Mouse (Mus musculus): ENCODE data around the gene Helz. TPM values are rescaled to one million over a fixed set of nuclear protein-coding genes. Genes with fewer than 3 reads are reported as not detected.

Helz gene
- polyA plus RNA-seq, 1 experiment from 2014 or later = 3.3 TPM

DNA sequence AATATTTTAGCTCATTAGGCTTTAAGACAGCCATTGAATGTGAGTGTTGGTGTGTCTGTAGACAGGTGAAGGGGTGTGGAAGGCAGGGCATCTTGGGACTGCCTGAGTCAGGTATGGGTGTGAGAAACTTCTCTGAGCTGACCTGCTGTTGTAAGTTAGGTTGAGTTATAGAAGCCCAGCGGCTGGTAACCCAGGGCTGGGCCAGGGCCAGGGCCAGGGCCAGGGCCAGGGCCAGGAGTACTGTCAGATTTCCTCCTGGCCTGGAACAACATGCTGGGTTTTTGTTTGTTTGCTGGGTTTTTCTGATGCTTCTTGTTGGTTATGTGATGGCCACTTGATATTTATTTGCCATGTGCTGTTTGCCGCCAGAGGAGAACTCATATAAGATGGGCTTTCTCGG lies 76.9 kb downstream of the Helz start:
- Histone ChIP-seq H3K4me1 (ENCODE audit: insufficient read depth) (no peaks in the 10 kb centered on the region), H3K4me3 (ENCODE audit: low read depth, low read length) (no peak overlapping the region), H3K4me2 (ENCODE audit: low read depth, low read length) (no peak overlapping the region), H3K27me3 (ENCODE audit: insufficient read depth, low read length) (no peaks in the 10 kb centered on the region), H3K36me3 (replicated peaks; ENCODE audit: insufficient read depth, low read length) (peaks cover 43% of the 10 kb centered on the region), H3K9me3 (ENCODE audit: low read length) (no peaks in the 10 kb centered on the region), H3K9ac (replicated peaks) (no peak overlapping the region), H3K27ac (ENCODE audit: low read depth) (no peak overlapping the region)
- DNase-seq = no peak
- no peak for ATAC-seq
- TF ChIP-seq EP300 (IDR thresholded peaks at IDR 0.05; ENCODE audit: low read depth) (no peak), CTCF (IDR thresholded peaks at IDR 0.05; ENCODE audit: low read depth) (no peak)
- 93% methylated on average over 3 of the region's 3 CpGs for WGBS (ENCODE audit: insufficient replicate concordance)

- Histone ChIP-seq H3K9ac (replicated peaks) (no peak overlapping the region), H3K9me3 (ENCODE audit: low read length) (no peaks in the 10 kb centered on the region), H3K27ac (ENCODE audit: low read depth) (no peak overlapping the region), H3K27me3 (ENCODE audit: insufficient read depth, low read length) (no peaks in the 10 kb centered on the region), H3K4me1 (ENCODE audit: insufficient read depth) (no peaks in the 10 kb centered on the region), H3K4me2 (ENCODE audit: low read depth, low read length) (no peak overlapping the region), H3K4me3 (ENCODE audit: low read depth, low read length) (no peak overlapping the region), H3K36me3 (replicated peaks; ENCODE audit: insufficient read depth, low read length) (peaks cover 36% of the 10 kb centered on the region)
- no peak for TF ChIP-seq EP300 (IDR thresholded peaks at IDR 0.05; ENCODE audit: low read depth)
- no peak for DNase-seq
- no peak for ATAC-seq
- 78% methylated on average over 11 of the region's 11 CpGs for WGBS (ENCODE audit: insufficient replicate concordance)
Observed at GRCm38 (mm10) chr11:107625746-107626145, 78.0 kb downstream of the Helz start.

- Histone ChIP-seq H3K4me1 (ENCODE audit: insufficient read depth) (no peaks in the 10 kb centered on the region), H3K27me3 (ENCODE audit: insufficient read depth, low read length) (no peaks in the 10 kb centered on the region), H3K27ac (ENCODE audit: low read depth) (no peak overlapping the region), H3K36me3 (replicated peaks; ENCODE audit: insufficient read depth, low read length) (peaks cover 48% of the 10 kb centered on the region), H3K9me3 (ENCODE audit: low read length) (no peaks in the 10 kb centered on the region), H3K9ac (replicated peaks) (no peak overlapping the region), H3K4me2 (ENCODE audit: low read depth, low read length) (no peak overlapping the region), H3K4me3 (ENCODE audit: low read depth, low read length) (no peak overlapping the region)
- ATAC-seq = no peak
- 48% methylated on average over 4 of the region's 4 CpGs for WGBS (ENCODE audit: insufficient replicate concordance)
- peak; percentile 27 for DNase-seq
- no peak for TF ChIP-seq EP300 (IDR thresholded peaks at IDR 0.05; ENCODE audit: low read depth)
- peak; percentile 63 for TF ChIP-seq CTCF (IDR thresholded peaks at IDR 0.05; ENCODE audit: low read depth)
Observed at GRCm38 (mm10) chr11:107629504-107629903, 81.8 kb downstream of the Helz start.

DNA sequence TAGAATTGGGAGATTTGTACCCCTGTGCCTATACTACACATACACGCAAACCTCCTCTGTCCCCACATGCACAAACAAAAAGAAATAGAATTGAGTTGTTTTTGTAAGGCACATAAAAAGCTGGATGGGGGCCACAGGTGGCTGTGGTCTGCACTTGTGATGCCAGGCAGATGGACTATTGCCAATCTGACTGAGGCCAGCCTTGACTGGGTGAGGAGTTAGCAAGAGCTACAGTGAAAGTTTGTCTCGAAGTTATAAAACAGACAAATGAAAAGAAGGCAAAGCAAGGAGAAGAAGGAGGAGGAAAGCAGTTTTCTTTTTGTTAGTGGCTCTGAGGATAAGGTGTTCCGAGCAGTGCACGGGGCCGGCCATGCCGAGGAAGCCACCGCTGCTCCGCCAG lies 82.2 kb downstream of the Helz start:
- Histone ChIP-seq H3K4me3 (ENCODE audit: low read depth, low read length) (no peak overlapping the region), H3K36me3 (replicated peaks; ENCODE audit: insufficient read depth, low read length) (peaks cover 53% of the 10 kb centered on the region), H3K9ac (replicated peaks) (no peak overlapping the region), H3K27ac (ENCODE audit: low read depth) (no peak overlapping the region), H3K27me3 (ENCODE audit: insufficient read depth, low read length) (no peaks in the 10 kb centered on the region), H3K4me2 (ENCODE audit: low read depth, low read length) (no peak overlapping the region), H3K9me3 (ENCODE audit: low read length) (no peaks in the 10 kb centered on the region), H3K4me1 (ENCODE audit: insufficient read depth) (no peaks in the 10 kb centered on the region)
- WGBS (ENCODE audit: insufficient replicate concordance) = 92% methylated on average over 8 of the region's 8 CpGs
- TF ChIP-seq CTCF (IDR thresholded peaks at IDR 0.05; ENCODE audit: low read depth) (no peak), EP300 (IDR thresholded peaks at IDR 0.05; ENCODE audit: low read depth) (no peak)
- DNase-seq = no peak
- ATAC-seq = no peak

DNA sequence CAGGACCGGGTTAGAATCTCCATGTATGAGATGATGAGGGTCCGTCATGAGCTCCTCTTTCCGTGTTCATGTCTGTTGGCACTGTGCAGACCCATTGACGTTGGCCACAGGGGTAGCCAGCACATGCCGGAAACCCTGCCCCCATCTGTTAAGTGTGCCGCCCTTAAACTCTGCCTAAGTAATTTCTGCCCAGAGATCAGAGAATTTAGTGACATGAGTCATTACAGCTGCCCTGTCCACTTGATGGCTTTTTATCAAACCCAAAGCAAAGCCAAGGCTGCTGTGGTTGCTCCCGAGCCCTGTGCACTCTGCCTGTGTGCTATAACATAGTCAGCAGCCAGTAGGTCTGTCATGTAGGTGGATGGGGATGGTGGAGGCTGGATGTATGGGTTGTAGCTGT lies 83.4 kb downstream of the Helz start:
- peaks cover 55% of the 10 kb centered on the region for H3K36me3 ChIP-seq (replicated peaks; ENCODE audit: insufficient read depth, low read length)
- no peak for DNase-seq
- H3K4me3 ChIP-seq (ENCODE audit: low read depth, low read length) = no peak overlapping the region
- ATAC-seq = no peak
- H3K9me3 ChIP-seq (ENCODE audit: low read length) = no peaks in the 10 kb centered on the region
- H3K4me2 ChIP-seq (ENCODE audit: low read depth, low read length) = no peak overlapping the region
- 83% methylated on average over 7 of the region's 7 CpGs for WGBS (ENCODE audit: insufficient replicate concordance)
- H3K9ac ChIP-seq (replicated peaks) = no peak overlapping the region
- TF ChIP-seq CTCF (IDR thresholded peaks at IDR 0.05; ENCODE audit: low read depth) (no peak), EP300 (IDR thresholded peaks at IDR 0.05; ENCODE audit: low read depth) (no peak)
- no peaks in the 10 kb centered on the region for H3K4me1 ChIP-seq (ENCODE audit: insufficient read depth)
- no peaks in the 10 kb centered on the region for H3K27me3 ChIP-seq (ENCODE audit: insufficient read depth, low read length)
- H3K27ac ChIP-seq (ENCODE audit: low read depth) = no peak overlapping the region

- H3K36me3 ChIP-seq (replicated peaks; ENCODE audit: insufficient read depth, low read length) = peaks cover 63% of the 10 kb centered on the region
Observed at GRCm38 (mm10) chr11:107633563-107634146, 85.9 kb downstream of the Helz start.

GRCm38 (mm10) chr11:107638137-107638536 lies 90.4 kb downstream of the Helz start:
- Histone ChIP-seq H3K27ac (ENCODE audit: low read depth) (no peak overlapping the region), H3K9ac (replicated peaks) (no peak overlapping the region), H3K4me1 (ENCODE audit: insufficient read depth) (no peaks in the 10 kb centered on the region), H3K27me3 (ENCODE audit: insufficient read depth, low read length) (no peaks in the 10 kb centered on the region), H3K4me3 (ENCODE audit: low read depth, low read length) (no peak overlapping the region), H3K36me3 (replicated peaks; ENCODE audit: insufficient read depth, low read length) (peaks cover 62% of the 10 kb centered on the region), H3K4me2 (ENCODE audit: low read depth, low read length) (no peak overlapping the region), H3K9me3 (ENCODE audit: low read length) (no peaks in the 10 kb centered on the region)
- TF ChIP-seq CTCF (IDR thresholded peaks at IDR 0.05; ENCODE audit: low read depth) (no peak), EP300 (IDR thresholded peaks at IDR 0.05; ENCODE audit: low read depth) (no peak)
- DNase-seq (no peak), ATAC-seq (no peak)
- WGBS (ENCODE audit: insufficient replicate concordance) = 71% methylated on average over 5 of the region's 5 CpGs

More at GRCm38 (mm10) chr11:107633563-107634146, 85.9 kb downstream of the Helz start:
- Histone ChIP-seq H3K9me3 (ENCODE audit: low read length) (no peaks in the 10 kb centered on the region), H3K4me1 (ENCODE audit: insufficient read depth) (no peaks in the 10 kb centered on the region), H3K27me3 (ENCODE audit: insufficient read depth, low read length) (no peaks in the 10 kb centered on the region), H3K4me2 (ENCODE audit: low read depth, low read length) (no peak overlapping the region), H3K9ac (replicated peaks) (no peak overlapping the region), H3K4me3 (ENCODE audit: low read depth, low read length) (no peak overlapping the region), H3K27ac (ENCODE audit: low read depth) (no peak overlapping the region)
- TF ChIP-seq EP300 (IDR thresholded peaks at IDR 0.05; ENCODE audit: low read depth) = no peak
- no peak for TF ChIP-seq CTCF (IDR thresholded peaks at IDR 0.05; ENCODE audit: low read depth)
- 79% methylated on average over 5 of the region's 5 CpGs for WGBS (ENCODE audit: insufficient replicate concordance)
- ATAC-seq = no peak
- no peak for DNase-seq
